Mouse (Mus musculus): ENCODE results near the gene Rpa3.

Gene Rpa3

DNA sequence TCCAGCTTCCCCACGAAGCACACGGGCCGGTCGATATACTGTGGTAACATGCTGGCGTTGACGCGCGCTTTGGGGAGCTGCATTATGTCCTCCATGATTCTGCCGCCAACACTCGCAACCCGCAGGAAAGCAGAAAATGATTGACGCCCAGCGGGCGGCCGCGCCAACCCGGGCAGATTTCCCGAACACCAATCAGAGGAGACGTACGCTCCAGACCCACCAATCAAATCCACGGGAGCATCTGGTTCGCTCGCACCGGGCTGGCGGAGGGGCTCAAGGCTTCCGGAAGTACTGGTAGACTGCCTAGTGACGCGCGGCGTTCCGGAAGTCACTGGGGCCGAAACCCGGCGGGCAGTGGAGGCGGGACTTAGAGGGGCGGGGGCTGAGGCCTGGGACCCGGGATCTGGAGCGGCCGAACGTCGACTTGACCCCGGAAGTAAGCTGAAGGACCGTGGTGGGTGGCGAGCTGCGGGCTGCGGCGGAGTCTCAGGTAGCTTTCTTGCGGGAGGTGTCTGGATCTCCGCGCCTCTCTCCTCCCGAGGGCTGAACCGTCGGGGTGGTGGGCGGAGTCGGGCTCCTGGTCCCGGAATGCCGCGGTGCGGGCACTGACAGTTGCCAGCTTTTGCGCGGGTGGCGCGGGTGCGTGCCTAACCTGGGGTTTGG lies at the start of gene Rpa3, which contains the start of the genes Umad1 and Gm45062:
Rpa3 (minus strand) TSS at position 170 of the 663 bp plus-strand sequence.
Umad1 (plus strand) TSS at position 285 of the 663 bp plus-strand sequence.
Gm45062 (plus strand) TSS at position 447 of the 663 bp plus-strand sequence.
- DNase-seq (ENCODE audit: low read depth): peak; percentile 98

DNA sequence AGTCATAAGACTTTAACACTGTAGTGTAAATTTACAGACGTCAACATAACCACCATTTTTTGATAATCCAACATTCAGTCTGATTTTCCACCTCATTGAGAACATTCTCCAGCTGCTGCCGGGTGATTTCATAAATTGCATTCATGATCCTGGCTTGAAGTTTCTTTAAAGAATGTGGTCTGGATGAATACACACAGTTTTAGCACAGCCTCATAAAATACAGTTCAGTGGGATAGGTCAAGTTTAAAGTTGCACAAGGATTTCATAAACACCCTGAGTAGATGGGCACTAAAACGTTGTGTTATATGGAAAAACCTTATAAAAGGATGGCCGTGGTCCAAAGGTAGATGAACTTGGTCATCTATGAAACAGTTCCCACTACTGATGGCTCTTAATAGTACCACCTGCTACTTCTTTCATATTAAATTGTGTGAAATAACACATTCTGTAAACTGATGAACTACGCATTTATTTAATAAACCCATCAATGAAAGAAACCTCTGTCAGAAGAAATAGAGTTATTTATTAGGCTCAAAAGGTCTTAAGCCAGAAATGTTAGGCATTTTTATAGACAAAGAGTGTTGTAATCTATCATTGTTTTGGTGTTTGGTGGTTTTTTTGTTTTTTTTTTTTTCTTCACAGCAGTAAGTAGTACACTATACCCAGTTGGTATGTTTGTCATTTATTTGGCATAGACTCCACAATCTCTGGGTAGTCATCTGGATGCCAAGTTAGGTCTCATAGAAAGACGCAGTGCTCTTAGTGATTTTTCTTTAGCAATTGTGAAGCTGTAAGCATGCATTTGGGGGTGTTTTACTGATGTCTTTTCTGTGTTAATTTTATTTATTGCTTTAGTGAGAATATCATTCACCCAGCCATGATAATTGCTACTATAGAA lies 49.2 kb upstream of the Rpa3 start:
- no peak for DNase-seq (ENCODE audit: low read depth)

DNA sequence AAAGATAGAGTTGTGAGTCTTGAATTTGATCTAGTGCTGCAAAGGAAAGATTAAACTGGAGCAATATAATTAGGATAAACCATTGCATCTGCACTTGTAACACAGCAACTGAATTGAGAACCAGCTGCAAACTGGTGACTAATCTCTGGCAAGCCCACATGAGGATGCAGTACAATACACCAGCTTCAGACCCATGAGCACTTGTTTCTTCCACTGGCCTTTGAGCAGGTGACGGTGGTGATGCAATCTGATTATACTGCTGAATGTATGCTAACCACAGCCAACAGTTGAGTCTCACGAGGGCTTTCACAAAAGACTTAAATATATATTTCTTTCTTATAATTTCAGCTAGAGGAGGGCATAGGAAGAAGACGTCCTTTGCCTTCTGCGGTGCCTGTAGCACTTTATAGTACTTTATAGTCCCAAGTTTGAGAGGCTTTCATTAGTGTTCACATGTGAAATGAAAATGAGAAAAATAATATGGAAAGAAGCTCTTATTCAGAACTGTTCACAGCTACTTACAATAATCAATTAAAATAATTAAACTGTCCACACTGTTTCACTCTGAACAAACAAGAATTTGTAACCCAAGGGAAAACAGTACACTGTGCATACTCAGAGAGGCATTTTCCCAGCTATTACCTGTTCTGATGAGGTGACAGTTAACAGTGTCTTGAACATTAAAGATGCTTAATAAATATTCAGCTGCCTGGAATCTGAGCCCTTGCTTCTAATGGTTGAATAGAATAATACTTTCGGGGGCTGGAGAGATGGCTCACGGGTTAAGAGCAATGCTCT lies 40.3 kb upstream of the Rpa3 start:
- DNase-seq (ENCODE audit: low read depth): peak; percentile 74

DNA sequence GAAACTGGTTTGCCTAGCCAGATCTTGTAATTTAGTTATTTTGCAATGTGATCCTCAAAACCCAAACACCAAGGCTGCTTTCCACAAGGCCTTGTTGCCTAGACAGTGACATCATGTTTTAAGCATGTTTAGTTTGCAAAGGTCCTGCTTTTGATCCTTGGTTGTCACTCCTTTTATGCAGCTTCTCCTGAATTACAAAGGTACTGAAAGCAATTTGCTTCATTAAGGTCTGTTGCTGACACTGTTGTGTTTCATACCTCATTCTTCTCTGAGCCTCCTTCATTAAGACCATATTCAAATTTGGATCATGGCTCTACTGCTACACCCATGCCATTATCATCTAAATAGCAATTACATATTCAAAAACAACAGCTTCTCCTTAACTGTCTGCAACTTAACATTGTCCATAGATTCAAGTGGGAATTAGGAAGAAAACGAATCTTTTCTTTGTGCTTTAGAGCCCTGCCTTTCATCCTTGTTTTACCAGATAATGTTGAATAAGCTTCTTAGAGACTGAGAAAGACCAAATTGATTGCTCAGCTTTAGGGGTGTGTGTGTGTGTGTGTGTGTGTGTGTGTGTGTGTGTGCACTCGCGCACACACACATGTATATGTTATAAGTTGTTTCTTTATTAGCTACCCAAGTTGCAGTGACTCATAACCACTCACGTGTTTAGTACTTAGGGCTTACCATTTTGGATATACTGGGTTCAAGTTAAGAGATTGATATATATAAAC lies 35.2 kb upstream of the Rpa3 start:
- no peak for DNase-seq (ENCODE audit: low read depth)

DNA sequence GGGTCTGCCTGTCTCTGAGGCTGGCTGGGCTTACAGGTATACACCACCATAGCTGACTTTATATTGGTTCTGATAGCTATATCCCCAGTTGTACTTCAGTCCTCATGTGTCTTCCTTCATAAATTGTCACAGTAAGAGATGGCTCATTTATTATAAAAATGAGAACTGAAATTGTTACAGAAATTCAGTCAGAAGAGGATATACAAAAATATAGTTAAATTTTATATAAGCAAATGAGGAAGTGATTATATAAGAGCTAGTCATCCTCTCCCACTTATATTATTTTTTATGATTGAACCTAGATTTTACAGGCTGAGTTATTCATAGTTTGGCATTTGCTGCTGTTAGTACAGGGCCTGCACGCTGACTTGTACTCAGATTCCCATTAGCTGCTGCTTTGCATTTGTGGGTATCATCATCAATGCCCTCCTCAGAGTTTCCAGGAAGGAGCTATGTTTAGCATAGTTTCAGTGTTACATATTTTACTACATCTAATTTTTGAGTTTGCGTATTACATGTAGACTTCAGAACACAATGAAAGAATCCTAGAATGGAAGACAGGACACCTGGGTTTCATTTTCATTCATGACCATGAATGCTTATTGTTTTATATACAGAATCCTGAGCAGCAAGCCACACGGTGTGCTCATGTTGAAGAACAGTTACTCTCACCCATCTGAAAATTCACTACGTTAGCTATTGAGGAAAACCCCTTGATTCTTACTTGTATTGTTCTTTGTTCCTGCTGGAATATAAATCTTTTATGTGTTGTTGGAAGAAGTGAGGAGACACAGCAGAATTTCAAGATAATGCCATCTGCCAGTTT lies 30.0 kb upstream of the Rpa3 start:
- no peak for DNase-seq (ENCODE audit: low read depth)

DNA sequence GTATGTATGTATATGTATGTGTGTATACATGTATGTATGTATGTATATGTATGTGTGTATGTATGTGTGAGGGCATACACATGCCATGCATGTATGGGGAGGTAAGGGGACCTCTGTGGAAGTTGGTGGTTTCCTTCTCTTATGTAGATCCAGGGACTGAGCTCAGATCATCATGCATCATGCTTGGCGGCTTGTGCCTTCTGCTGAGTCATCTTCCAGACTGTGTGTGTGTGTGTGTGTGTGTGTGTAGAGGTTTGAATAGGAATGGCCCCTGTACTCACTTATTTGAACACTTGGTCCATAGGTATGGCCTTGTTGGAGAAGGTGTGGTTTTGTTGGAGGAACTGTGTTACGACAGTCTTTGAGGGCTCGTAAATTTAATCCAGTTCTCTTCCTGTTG lies 27.2 kb upstream of the Rpa3 start:
- DNase-seq (ENCODE audit: low read depth): peak; percentile 52

DNA sequence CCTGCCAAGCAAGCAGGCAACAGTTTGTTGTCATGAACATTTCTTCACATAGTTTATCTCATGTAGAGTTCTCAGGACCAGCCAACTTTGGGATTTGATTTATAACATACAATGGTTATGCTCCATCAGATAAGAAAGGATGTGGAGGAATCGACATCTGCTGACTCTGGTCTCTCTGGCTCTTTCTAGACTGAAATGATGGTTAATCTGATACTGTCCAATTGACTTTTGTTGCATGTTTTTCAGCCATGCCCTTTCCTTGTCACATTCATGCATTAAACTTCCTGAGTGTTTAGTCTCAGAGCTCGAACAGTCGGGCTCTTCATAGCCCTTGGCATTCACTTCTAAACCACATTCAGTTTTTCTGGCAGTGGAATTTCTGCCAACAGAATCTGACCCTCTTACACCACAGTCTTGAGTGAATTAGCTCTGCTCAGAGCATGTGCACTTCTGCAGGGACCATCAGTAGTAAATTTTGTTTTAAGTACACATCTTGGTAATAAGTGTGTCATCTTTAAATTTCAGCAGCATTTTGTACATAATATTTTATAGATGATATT lies 26.5 kb upstream of the Rpa3 start:
- DNase-seq (ENCODE audit: low read depth): no peak

DNA sequence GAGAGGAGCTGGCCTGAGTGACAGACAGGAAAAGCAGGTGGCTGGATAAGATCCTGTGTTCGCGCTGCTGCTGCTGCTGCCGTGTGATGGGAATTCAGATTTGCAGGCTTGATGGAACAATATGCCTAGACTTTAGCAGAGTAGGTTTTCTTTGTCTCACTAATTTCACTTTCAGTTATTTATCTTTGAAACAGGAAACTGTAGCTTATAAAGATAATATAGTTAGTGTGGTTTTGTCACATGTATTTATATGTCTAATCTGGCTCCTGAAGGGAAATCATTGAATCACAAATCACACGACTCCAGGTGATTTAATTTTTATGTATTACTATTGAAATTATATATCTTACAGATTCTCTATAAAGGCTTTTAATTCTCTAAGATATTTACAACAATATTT lies 24.3 kb upstream of the Rpa3 start:
- DNase-seq (ENCODE audit: low read depth): no peak

DNA sequence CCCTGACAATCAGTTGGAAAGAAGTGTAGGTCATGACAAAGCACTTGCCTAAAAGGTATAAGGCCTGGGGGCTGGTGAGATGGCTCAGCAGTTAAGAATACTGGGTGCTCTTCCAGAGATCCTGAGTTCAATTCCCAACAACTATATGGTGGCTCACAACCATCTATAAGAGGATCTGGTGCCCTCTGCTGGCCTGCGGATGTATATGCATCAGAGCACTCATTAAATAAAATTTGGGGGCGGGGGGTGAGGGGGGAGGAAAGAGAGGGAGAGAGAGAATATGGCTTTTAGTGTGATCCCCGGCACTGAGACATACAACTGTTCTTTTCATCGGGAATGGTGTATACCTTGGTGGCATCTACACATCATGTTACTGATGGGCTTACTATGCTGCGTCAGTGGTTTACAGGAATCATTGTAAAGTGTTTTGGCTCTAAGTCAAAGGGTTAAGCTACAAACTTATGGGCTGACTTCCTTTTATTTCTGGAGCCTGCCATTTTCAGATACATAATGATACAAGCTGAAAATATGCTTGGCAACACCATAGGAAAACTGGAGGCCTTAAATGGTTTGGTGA lies 19.5 kb upstream of the Rpa3 start:
- DNase-seq (ENCODE audit: low read depth): peak; percentile 40

DNA sequence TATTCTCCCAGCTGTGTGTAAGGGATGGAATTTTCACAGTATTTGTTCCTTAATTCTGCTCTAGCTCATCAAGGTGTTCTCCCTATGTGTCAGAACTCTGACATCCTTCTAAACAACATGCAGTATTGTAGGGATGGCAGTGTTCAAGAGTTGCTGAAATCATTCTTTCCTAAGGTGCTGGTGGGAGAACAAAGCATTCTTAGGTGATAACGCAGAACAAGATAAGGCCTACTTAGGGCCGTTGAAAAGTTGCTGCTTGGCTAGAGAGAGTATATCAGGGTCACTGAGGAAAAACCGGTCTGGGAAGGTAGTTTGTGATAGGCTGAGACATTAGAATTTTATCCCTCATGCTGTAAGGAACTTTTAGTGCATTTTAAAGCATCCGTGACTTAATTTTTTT lies 17.5 kb upstream of the Rpa3 start:
- DNase-seq (ENCODE audit: low read depth): no peak

DNA sequence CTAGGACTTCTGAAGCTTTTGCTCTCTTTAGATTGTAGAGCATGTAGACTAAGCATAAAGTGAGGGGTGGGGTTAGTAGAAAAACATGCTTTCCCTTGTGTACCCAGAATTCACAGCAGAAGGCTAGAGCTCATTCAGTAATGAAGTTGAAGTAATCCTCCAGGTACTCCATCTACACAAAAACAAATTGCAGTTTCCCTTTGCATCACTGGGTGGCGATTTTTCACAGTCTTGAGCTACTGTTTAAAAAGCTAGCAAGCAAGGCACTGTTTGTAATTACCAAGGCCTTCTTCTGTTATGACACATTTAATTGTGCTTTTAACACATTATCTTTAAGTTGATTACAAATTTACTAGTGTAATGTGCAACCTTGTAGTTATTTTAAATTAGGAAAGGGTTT lies 16.1 kb upstream of the Rpa3 start:
- DNase-seq (ENCODE audit: low read depth): peak; percentile 86

DNA sequence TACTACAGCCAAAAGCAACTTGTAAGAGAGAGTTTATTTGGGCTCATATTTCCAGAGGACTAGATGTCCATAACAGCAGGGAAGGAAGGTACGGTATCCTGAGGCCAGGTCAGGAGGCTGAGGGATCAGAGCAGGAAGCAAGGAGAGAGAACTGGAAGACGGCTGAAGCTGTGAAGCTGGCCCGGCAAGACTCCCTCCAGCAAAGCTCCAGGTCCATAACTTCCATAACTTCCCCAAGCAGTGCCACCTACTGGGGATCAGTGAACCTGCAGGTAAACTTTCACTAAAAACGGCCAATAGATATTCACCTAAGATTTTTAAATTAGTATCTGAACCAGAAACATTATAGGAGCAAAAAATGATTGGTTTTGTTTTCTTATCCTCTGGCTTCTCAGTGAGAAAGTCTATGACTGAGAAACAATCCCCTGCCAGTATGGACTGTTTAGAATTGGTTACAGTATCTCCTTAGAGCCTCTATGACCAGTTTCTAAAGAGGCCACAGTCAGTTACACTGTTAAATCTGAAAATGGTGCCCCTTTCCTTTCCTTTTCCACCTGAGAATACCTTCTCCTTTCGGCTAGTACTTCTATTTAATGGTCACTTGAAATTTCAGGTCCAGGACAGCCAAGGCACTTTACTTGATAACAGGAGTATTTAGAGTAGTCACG lies 15.5 kb upstream of the Rpa3 start:
- peak; percentile 75 for DNase-seq (ENCODE audit: low read depth)

DNA sequence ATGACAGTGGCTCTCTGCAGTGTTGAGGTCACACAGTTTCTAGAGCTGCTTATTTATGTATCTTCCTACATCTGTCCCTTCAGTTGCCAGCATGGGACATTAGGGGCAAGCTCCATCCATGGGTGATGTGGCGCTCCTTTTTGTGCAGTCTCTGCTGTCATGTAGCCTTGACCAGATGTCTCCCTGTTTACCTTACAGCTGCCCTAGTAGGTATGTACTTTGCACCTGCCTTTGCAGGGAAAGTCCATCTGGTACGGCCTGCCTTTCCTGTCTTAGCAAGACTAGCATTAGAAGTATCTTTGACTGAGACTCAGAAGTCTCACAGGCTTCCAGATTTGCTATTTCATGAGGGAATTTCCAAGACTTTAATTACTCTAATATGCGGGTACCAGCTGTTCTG lies 12.1 kb upstream of the Rpa3 start:
- no peak for DNase-seq (ENCODE audit: low read depth)

DNA sequence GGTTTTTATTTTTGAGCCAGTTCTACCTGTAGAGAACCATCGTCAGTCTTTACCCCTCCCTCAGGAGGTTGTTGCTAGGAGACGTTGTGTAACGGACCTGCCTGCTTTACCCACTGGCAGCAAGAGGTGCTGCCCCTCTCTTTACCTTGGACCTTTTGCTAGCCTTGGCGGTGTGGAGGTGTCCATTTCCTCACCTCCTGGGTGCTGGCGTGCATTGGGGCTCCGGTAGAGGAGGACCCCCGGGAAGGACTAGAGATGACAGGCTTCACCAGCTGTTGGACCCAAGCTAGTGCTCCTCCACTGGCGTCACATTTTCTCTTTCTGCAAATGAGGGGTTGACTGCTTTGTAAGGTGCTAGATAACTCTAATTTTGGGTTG lies 683 bp upstream of the Rpa3 start:
- no peak for DNase-seq (ENCODE audit: low read depth)

DNA sequence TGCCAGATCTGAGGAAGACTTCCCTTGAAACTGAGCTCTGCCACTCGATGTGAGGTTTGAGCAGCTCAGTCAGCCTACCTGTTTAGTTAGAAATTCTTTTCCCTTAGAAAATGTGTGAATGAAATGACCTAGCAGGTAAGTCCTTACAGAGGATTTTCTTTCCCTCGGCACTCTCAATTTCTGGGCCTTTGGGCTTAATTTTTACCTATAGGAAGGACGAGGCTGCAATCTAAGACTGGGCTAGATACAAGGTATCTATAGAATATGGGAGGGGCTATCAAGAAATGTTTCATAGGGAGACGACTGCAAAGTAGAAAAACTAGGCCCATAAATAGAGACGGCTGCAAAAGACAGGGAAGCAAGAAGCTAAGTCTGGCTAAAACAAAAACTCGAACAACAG lies 657 bp downstream of the Rpa3 start:
- peak; percentile 55 for DNase-seq (ENCODE audit: low read depth)

DNA sequence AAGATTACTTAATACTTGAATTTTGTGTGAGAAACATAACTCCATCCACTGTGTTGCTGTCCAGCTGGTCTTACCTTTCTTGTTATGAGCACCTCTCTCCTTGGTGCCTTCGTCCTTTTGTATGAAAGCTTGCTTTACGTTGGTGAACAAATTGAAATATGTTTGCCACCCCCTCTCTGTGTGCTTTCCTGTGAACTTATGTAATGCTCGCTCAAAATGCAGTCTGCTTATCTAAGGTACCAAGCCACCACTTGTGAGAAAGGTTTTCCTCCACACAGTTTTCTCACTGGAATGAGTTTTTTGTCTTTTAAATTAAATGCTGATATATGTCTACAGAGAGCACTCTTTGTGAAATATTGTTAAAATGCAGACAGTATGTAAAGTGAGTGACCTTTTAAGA lies 30.4 kb downstream of the Rpa3 start:
- DNase-seq (ENCODE audit: low read depth): no peak

DNA sequence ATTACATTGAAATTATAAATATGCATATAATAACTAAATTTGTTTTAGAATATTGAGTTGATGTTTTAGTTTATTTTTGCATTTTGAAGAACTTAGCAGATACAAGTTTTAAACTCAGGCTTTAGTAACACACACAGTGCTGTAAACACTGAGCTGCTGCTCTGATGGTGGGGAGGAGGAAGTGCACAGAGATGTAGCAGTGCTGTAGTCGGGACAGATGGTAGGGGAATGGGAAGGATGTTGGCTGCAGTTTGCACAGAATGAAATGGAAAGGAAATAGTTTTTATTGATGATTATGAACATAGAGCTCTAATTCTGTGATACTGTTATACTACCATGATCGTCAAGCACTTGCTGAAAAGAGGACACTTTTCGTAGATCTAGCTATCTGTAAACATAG lies 31.9 kb downstream of the Rpa3 start:
- DNase-seq (ENCODE audit: low read depth): no peak

DNA sequence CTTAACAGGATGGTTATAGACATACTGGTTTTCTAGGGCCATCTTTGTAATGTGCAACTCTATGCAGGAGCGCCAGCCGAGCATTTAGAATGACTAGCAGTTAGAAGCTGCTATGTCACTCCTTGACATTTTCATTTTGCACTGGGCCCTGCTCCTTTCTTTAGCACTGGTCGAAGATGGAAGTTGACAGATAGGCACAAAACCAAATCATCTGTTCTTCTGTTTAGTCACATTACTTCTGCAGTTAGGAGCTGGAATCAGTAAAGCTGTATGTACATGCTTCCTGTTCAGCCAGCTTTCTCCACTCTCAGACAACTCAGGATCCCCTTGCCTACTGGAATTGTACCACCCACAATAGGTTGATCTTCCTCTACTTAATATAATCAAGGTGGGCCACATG lies 48.3 kb downstream of the Rpa3 start:
- DNase-seq (ENCODE audit: low read depth): peak; percentile 28

DNA sequence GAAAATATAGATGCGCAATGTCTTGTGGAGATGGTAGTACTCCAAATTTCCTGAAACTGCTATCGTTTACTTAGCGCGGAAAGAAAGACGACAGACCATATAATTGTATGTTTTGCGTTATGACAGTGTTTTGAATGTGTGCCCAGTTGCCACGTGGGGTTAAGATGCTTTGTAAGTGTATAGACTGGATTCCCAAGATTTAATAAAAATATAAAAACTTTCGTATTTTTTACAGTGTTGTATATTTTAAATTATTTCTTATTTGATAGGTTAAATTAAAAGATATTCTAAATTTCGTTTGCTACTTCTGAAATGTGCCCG lies 49.1 kb downstream of the Rpa3 start:
- no peak for DNase-seq (ENCODE audit: low read depth)

Data from 416B (cell line).